Mouse (Mus musculus): ENCODE data around the gene Rab3ip.

The Rab3ip gene

GRCm38 (mm10) chr10:116984836-116985235, 34.3 kb upstream of the Rab3ip start:
- no peak overlapping the region for H3K4me3 ChIP-seq (replicated peaks; ENCODE audit: low read length)
- H3K36me3 ChIP-seq (ENCODE audit: insufficient read depth, low read length): no peaks in the 10 kb centered on the region
- H3K4me1 ChIP-seq (replicated peaks; ENCODE audit: low read depth, low read length): peaks cover 43% of the 10 kb centered on the region
- H3K27me3 ChIP-seq (ENCODE audit: insufficient read depth, low read length): peaks cover 17% of the 10 kb centered on the region
- H3K9me3 ChIP-seq (ENCODE audit: low read length): no peaks in the 10 kb centered on the region
- TF ChIP-seq POU5F1 (IDR thresholded peaks at IDR 0.05; ENCODE audit: borderline replicate concordance, low read length) (no peak), NANOG (IDR thresholded peaks at IDR 0.05; ENCODE audit: borderline replicate concordance, low read length) (peak; percentile 23; the same call in 1 of the 2 replicates)

DNA sequence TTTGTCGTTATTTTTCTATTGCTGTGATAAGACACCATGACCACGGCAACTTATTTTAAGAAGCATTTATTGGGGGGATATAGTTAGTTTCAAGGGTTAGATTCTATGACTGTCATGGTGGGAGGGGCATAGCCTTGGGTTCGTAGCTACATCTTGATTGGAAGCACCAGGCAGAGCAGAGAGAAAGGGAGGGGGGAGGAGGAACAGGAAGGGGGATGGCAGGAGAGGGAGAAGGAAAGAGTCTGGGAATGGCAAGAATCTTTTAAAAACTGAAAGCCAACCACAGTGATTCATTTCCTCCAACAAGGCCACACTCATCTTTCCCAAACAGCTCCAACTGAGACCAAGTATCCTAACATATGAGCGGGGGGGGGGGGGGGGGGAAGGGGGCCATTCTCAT, 32.0 kb upstream of the Rab3ip start:
- H3K4me3 ChIP-seq (replicated peaks; ENCODE audit: low read length): no peak overlapping the region

GRCm38 (mm10) chr10:116980888-116981287, 30.3 kb upstream of the Rab3ip start:
- Histone ChIP-seq H3K4me1 (replicated peaks; ENCODE audit: low read depth, low read length) (peaks cover 13% of the 10 kb centered on the region), H3K4me3 (replicated peaks; ENCODE audit: low read length) (no peak overlapping the region)
- TF ChIP-seq POU5F1 (IDR thresholded peaks at IDR 0.05; ENCODE audit: borderline replicate concordance, low read length) (no peak), NANOG (IDR thresholded peaks at IDR 0.05; ENCODE audit: borderline replicate concordance, low read length) (no peak), CTCF (conservative IDR thresholded peaks at IDR 0.05; ENCODE audit: low read length) (peak; percentile 91)

More for the DNA sequence above, 32.0 kb upstream of the Rab3ip start:
- TF ChIP-seq POU5F1 (IDR thresholded peaks at IDR 0.05; ENCODE audit: borderline replicate concordance, low read length) (no peak), NANOG (IDR thresholded peaks at IDR 0.05; ENCODE audit: borderline replicate concordance, low read length) (no peak), CTCF (conservative IDR thresholded peaks at IDR 0.05; ENCODE audit: low read length) (no peak)
- Histone ChIP-seq H3K36me3 (ENCODE audit: insufficient read depth, low read length) (no peaks in the 10 kb centered on the region), H3K9me3 (ENCODE audit: low read length) (no peaks in the 10 kb centered on the region), H3K27me3 (ENCODE audit: insufficient read depth, low read length) (peaks cover 15% of the 10 kb centered on the region), H3K4me1 (replicated peaks; ENCODE audit: low read depth, low read length) (peaks cover 28% of the 10 kb centered on the region)

GRCm38 (mm10) chr10:116980273-116980672, 29.7 kb upstream of the Rab3ip start:
- peaks cover 13% of the 10 kb centered on the region for H3K4me1 ChIP-seq (replicated peaks; ENCODE audit: low read depth, low read length)
- no peak for TF ChIP-seq CTCF (conservative IDR thresholded peaks at IDR 0.05; ENCODE audit: low read length)
- TF ChIP-seq POU5F1 (IDR thresholded peaks at IDR 0.05; ENCODE audit: borderline replicate concordance, low read length): no peak
- TF ChIP-seq NANOG (IDR thresholded peaks at IDR 0.05; ENCODE audit: borderline replicate concordance, low read length): no peak
- H3K9me3 ChIP-seq (ENCODE audit: low read length): no peaks in the 10 kb centered on the region
- H3K4me3 ChIP-seq (replicated peaks; ENCODE audit: low read length): no peak overlapping the region
- H3K27me3 ChIP-seq (ENCODE audit: insufficient read depth, low read length): peaks cover 2% of the 10 kb centered on the region; the same call in 1 of the 2 replicates
- H3K36me3 ChIP-seq (ENCODE audit: insufficient read depth, low read length): no peaks in the 10 kb centered on the region

More at GRCm38 (mm10) chr10:116980888-116981287, 30.3 kb upstream of the Rab3ip start:
- H3K36me3 ChIP-seq (ENCODE audit: insufficient read depth, low read length): no peaks in the 10 kb centered on the region
- peaks cover 2% of the 10 kb centered on the region; the same call in 1 of the 2 replicates for H3K27me3 ChIP-seq (ENCODE audit: insufficient read depth, low read length)
- no peaks in the 10 kb centered on the region for H3K9me3 ChIP-seq (ENCODE audit: low read length)

- Histone ChIP-seq H3K4me1 (replicated peaks; ENCODE audit: low read depth, low read length) (peaks cover 5% of the 10 kb centered on the region), H3K9me3 (ENCODE audit: low read length) (no peaks in the 10 kb centered on the region), H3K27me3 (ENCODE audit: insufficient read depth, low read length) (peaks cover under 1% of the 10 kb centered on the region; the same call in 1 of the 2 replicates), H3K36me3 (ENCODE audit: insufficient read depth, low read length) (no peaks in the 10 kb centered on the region), H3K4me3 (replicated peaks; ENCODE audit: low read length) (no peak overlapping the region)
- TF ChIP-seq CTCF (conservative IDR thresholded peaks at IDR 0.05; ENCODE audit: low read length) (no peak), NANOG (IDR thresholded peaks at IDR 0.05; ENCODE audit: borderline replicate concordance, low read length) (no peak), POU5F1 (IDR thresholded peaks at IDR 0.05; ENCODE audit: borderline replicate concordance, low read length) (no peak)
Measured at GRCm38 (mm10) chr10:116978841-116979240, 28.3 kb upstream of the Rab3ip start.

- H3K9me3 ChIP-seq (ENCODE audit: low read length): no peaks in the 10 kb centered on the region
- peaks cover 4% of the 10 kb centered on the region; the same call in 1 of the 2 replicates for H3K27me3 ChIP-seq (ENCODE audit: insufficient read depth, low read length)
- H3K4me3 ChIP-seq (replicated peaks; ENCODE audit: low read length): no peak overlapping the region
- TF ChIP-seq CTCF (conservative IDR thresholded peaks at IDR 0.05; ENCODE audit: low read length) (no peak), NANOG (IDR thresholded peaks at IDR 0.05; ENCODE audit: borderline replicate concordance, low read length) (no peak), POU5F1 (IDR thresholded peaks at IDR 0.05; ENCODE audit: borderline replicate concordance, low read length) (no peak)
- H3K36me3 ChIP-seq (ENCODE audit: insufficient read depth, low read length): no peaks in the 10 kb centered on the region
- H3K4me1 ChIP-seq (replicated peaks; ENCODE audit: low read depth, low read length): peaks cover 14% of the 10 kb centered on the region
Measured at GRCm38 (mm10) chr10:116977858-116978257, 27.3 kb upstream of the Rab3ip start.

DNA sequence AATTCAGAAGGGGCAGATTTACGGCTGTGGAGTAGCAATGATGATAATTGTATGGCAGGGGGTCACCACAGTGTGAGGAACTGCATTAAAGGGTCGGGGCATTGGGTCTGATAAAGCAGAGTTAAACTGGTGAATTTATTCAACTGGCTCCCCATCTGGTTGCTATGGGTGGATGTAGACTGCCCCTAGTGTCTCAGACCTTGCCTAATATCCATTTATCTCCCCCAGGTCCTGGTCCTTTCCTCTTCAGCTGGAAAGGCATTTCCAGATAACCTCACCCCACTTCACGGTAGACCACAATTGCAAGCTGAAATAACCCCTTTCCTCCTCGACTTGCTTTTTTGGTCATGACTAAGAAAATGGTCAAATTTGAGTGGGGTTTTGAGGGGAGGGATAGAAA, 26.9 kb upstream of the Rab3ip start:
- H3K4me3 ChIP-seq (replicated peaks; ENCODE audit: low read length): no peak overlapping the region
- H3K9me3 ChIP-seq (ENCODE audit: low read length): no peaks in the 10 kb centered on the region
- peaks cover 4% of the 10 kb centered on the region; the same call in 1 of the 2 replicates for H3K27me3 ChIP-seq (ENCODE audit: insufficient read depth, low read length)
- peaks cover 14% of the 10 kb centered on the region for H3K4me1 ChIP-seq (replicated peaks; ENCODE audit: low read depth, low read length)
- no peak for TF ChIP-seq NANOG (IDR thresholded peaks at IDR 0.05; ENCODE audit: borderline replicate concordance, low read length)
- H3K36me3 ChIP-seq (ENCODE audit: insufficient read depth, low read length): no peaks in the 10 kb centered on the region

GRCm38 (mm10) chr10:116972509-116972908, 21.9 kb upstream of the Rab3ip start, which contains the start of gene Gm10271:
Gene Gm10271, minus strand, starts transcription at chr10:116972609.
- TF ChIP-seq POU5F1 (IDR thresholded peaks at IDR 0.05; ENCODE audit: borderline replicate concordance, low read length) (no peak), NANOG (IDR thresholded peaks at IDR 0.05; ENCODE audit: borderline replicate concordance, low read length) (no peak), CTCF (conservative IDR thresholded peaks at IDR 0.05; ENCODE audit: low read length) (no peak)
- H3K27me3 ChIP-seq (ENCODE audit: insufficient read depth, low read length): peaks cover 4% of the 10 kb centered on the region; the same call in 1 of the 2 replicates
- no peaks in the 10 kb centered on the region for H3K36me3 ChIP-seq (ENCODE audit: insufficient read depth, low read length)
- no peaks in the 10 kb centered on the region for H3K9me3 ChIP-seq (ENCODE audit: low read length)
- H3K4me1 ChIP-seq (replicated peaks; ENCODE audit: low read depth, low read length): peaks cover 9% of the 10 kb centered on the region
- H3K4me3 ChIP-seq (replicated peaks; ENCODE audit: low read length): no peak within 1 kb of the TSS

- Histone ChIP-seq H3K9me3 (ENCODE audit: low read length) (no peaks in the 10 kb centered on the region), H3K27me3 (ENCODE audit: insufficient read depth, low read length) (peaks cover 7% of the 10 kb centered on the region; the same call in 1 of the 2 replicates)
- TF ChIP-seq CTCF (conservative IDR thresholded peaks at IDR 0.05; ENCODE audit: low read length): no peak
- no peak for TF ChIP-seq NANOG (IDR thresholded peaks at IDR 0.05; ENCODE audit: borderline replicate concordance, low read length)
- TF ChIP-seq POU5F1 (IDR thresholded peaks at IDR 0.05; ENCODE audit: borderline replicate concordance, low read length): no peak
Measured at GRCm38 (mm10) chr10:116968741-116969140, 18.2 kb upstream of the Rab3ip start.

More at GRCm38 (mm10) chr10:116968741-116969140, 18.2 kb upstream of the Rab3ip start:
- H3K36me3 ChIP-seq (ENCODE audit: insufficient read depth, low read length): no peaks in the 10 kb centered on the region
- H3K4me3 ChIP-seq (replicated peaks; ENCODE audit: low read length): no peak overlapping the region
- peaks cover 10% of the 10 kb centered on the region for H3K4me1 ChIP-seq (replicated peaks; ENCODE audit: low read depth, low read length)
